Mouse (Mus musculus) MEL (cell line): ENCODE data around the gene 6030408B16Rik.

Source experiments
- CHD1 ChIP-seq: IDR thresholded peaks from 2 replicates; pipeline ENCODE4 v1.6.1; 2012; ENCODE audit warnings: low read depth, mild to moderate bottlenecking, inconsistent platforms, low read length, improper control_type of control experiment
- CTCF ChIP-seq, 3 experiments: IDR thresholded peaks in 2 of 3; conservative IDR thresholded peaks in 1 of 3; 2 replicates each; pipeline ENCODE4 v1.5.1; 2011 to 2012; ENCODE audit warnings: low read length in 3 of 3, low read depth in 2 of 3, mild to moderate bottlenecking in 2 of 3, improper control_type of control experiment in 1 of 3, inconsistent platforms in 1 of 3, mixed read lengths in 1 of 3, moderate library complexity in 1 of 3; ENCODE audit not compliant: control insufficient read depth in 1 of 3, insufficient read depth in 1 of 3, poor library complexity in 1 of 3, severe bottlenecking in 1 of 3
- ELF1 ChIP-seq: IDR thresholded peaks from 2 replicates; pipeline ENCODE4 v1.6.1; 2014; ENCODE audit warnings: low read depth, mild to moderate bottlenecking, inconsistent platforms, low read length, improper control_type of control experiment, moderate library complexity
- EP300 ChIP-seq, 2 experiments: IDR thresholded peaks; 2 replicates each; pipeline ENCODE4 v1.6.1; 2011; ENCODE audit warnings: improper control_type of control experiment in 2 of 2, low read length in 2 of 2, low read depth in 1 of 2, mild to moderate bottlenecking in 1 of 2
- GATA1 ChIP-seq: IDR thresholded peaks from 2 replicates; pipeline ENCODE4 v1.6.1; 2011; ENCODE audit warnings: low read depth, low read length, improper control_type of control experiment
- POLR2A ChIP-seq, 2 experiments: IDR thresholded peaks; 2 replicates each; pipeline ENCODE4 v1.6.1; 2011 to 2012; ENCODE audit warnings: low read length in 2 of 2, mild to moderate bottlenecking in 2 of 2, control low read depth in 1 of 2, improper control_type of control experiment in 1 of 2, low read depth in 1 of 2, moderate library complexity in 1 of 2; ENCODE audit not compliant: control insufficient read depth in 1 of 2, insufficient read depth in 1 of 2, poor library complexity in 1 of 2
- TAL1 ChIP-seq: IDR thresholded peaks from 2 replicates; pipeline ENCODE4 v1.6.1; 2012; ENCODE audit warnings: mild to moderate bottlenecking, inconsistent platforms, low read length, moderate library complexity, mixed read lengths
- ZC3H11A ChIP-seq: IDR thresholded peaks from 2 replicates; pipeline ENCODE4 v1.6.1; 2012; ENCODE audit warnings: low read depth, mild to moderate bottlenecking, inconsistent platforms, low read length, improper control_type of control experiment
- ZNF384 ChIP-seq: IDR thresholded peaks from 2 replicates; pipeline ENCODE4 v1.6.1; 2012; ENCODE audit warnings: low read depth, mild to moderate bottlenecking, inconsistent platforms, low read length, improper control_type of control experiment

- no peak for TF ChIP-seq CTCF (IDR thresholded peaks at IDR 0.05 in 2 of 3, conservative IDR thresholded peaks at IDR 0.05 in 1 of 3; ENCODE audit: control insufficient read depth in 1 of 3, insufficient read depth in 1 of 3, low read depth in 2 of 3, low read length in 3 of 3, poor library complexity in 1 of 3, severe bottlenecking in 1 of 3)
- TF ChIP-seq POLR2A (IDR thresholded peaks at IDR 0.05; ENCODE audit: control insufficient read depth in 1 of 2, insufficient read depth in 1 of 2, low read depth in 1 of 2, low read length in 2 of 2, poor library complexity in 1 of 2) = no peak
- no peak for TF ChIP-seq TAL1
- no peak for TF ChIP-seq GATA1
- TF ChIP-seq EP300 (IDR thresholded peaks at IDR 0.05; ENCODE audit: low read depth in 1 of 2, low read length in 2 of 2) = no peak
- no peak for TF ChIP-seq ZNF384
- TF ChIP-seq CHD1 = no peak
- TF ChIP-seq ZC3H11A = no peak
- no peak for TF ChIP-seq ELF1
Measured at GRCm38 (mm10) chr15:101244012-101244411, 49.0 kb upstream of the 6030408B16Rik start.
